Mouse (Mus musculus): ENCODE measurements around the gene Gdpd5. TPM values are rescaled to one million over a fixed set of nuclear protein-coding genes. Genes with fewer than 3 reads are reported as not detected.
"Not testable (repeated sequence)": the region's sequence is repeated elsewhere in the genome, so short reads cannot be mapped to it uniquely, and the experiment has no call there.

The Gdpd5 gene
- polyA plus RNA-seq, 1 experiment from 2014 or later, result 17.3 TPM

DNA sequence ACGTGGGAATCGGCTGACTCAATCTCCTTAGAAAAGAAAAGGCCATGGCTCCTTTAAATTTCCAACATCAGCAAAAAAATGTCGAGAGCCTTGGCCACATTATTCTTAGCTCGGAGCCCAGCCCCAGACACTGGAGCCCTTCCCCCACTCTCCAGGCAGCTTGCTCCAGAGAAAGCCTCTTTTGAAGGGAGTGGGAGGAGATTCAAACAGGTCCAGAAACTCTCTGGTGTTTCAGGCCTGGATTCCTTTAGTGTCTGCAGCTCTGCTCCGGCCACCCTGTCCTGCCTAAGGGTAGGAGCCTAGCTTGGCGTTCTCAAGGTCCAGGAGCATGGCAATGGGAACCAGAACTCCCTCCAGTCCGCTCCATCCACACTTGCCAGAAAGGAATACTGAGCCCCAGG, 25.5 kb upstream of the Gdpd5 start:
- peak overlapping the region; percentile 15; the same call in 1 of the 2 replicates for H3K9ac ChIP-seq
- H3K36me3 ChIP-seq, result no peaks in the 10 kb centered on the region
- H3K9me3 ChIP-seq (replicated peaks), result no peaks in the 10 kb centered on the region
- H3K4me3 ChIP-seq (replicated peaks), result peak overlapping the region; percentile 11; the same call in 1 of the 2 replicates
- ATAC-seq (replicated peaks; ENCODE audit: low FRiP score), result 0 out of 2 replicates have a peak, but pooled peaks have one; percentile 11
- peak overlapping the region; percentile 93 for H3K27ac ChIP-seq
- H3K27me3 ChIP-seq, result no peaks in the 10 kb centered on the region
- peak overlapping the region; percentile 48 for H3K4me2 ChIP-seq
- 11% methylated on average over 7 of the region's 7 CpGs for WGBS
- peaks cover 71% of the 10 kb centered on the region for H3K4me1 ChIP-seq

DNA sequence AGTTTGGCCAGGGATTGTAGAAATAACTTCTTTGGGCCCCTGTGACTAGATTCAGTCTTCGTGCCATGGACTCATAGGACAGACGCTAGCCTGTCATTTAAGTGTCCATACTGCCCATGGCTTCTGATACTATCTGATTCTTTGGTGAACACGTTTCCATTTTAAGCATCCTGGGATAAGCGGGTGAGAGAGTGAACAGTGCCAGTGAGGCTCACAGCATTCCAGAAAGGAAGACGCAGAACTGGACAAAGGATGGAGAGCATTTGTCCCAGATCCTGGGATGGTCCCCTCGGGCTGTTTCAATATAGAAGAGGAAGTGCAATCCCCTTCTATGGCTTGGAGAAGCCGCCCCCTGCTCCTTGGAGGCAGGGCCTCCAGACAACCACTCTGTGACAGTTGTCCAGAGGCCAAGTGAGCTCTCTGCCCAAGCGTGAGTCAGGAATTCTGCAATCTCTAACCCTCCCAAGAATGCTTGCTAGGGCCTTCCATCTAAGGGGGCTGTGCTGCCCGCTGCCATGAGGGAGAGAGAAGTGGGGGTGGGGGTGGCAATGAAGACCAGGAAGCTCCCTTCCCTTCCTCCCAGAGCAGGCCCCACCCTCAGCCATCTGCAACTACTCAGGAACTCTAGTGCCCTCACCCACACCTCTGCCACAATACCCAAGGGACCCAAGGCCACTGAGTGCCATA, 24.8 kb upstream of the Gdpd5 start:
- peak overlapping the region; percentile 11; the same call in 1 of the 2 replicates for H3K4me3 ChIP-seq (replicated peaks)
- H3K9me3 ChIP-seq (replicated peaks), result no peaks in the 10 kb centered on the region
- ATAC-seq (replicated peaks; ENCODE audit: low FRiP score), result no peak
- H3K27me3 ChIP-seq, result no peaks in the 10 kb centered on the region
- H3K4me1 ChIP-seq, result peaks cover 72% of the 10 kb centered on the region
- H3K4me2 ChIP-seq, result peak overlapping the region; percentile 48
- 35% methylated on average over 9 of the region's 9 CpGs for WGBS
- no peaks in the 10 kb centered on the region for H3K36me3 ChIP-seq
- H3K9ac ChIP-seq, result peak overlapping the region; percentile 2; the same call in 1 of the 2 replicates
- H3K27ac ChIP-seq, result peak overlapping the region; percentile 93

DNA sequence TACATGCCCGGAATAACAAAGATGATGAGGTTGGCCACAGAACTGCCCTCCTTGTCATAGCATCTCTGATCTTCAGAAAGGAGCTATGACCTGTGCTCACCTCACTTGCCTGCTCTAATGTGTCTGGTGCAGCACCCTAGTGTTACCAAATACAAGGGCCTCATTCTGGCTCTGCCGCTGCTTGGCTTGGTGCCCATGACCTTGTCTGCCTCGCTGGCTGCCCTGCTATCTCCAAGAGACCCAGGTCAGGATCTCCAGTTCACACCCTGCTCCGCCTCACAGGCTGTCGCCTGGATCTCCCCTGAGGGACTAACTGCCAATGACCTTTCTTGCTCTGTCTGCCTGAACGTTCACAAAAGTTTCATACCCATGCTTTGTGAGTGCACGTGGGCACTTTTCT, 24.0 kb upstream of the Gdpd5 start:
- Histone ChIP-seq H3K36me3 (no peaks in the 10 kb centered on the region), H3K4me3 (replicated peaks) (no peak overlapping the region), H3K27me3 (no peaks in the 10 kb centered on the region), H3K27ac (peak overlapping the region; percentile 93), H3K9ac (no peak overlapping the region), H3K9me3 (replicated peaks) (no peaks in the 10 kb centered on the region), H3K4me2 (peak overlapping the region; percentile 48; the same call in 1 of the 2 replicates), H3K4me1 (peaks cover 73% of the 10 kb centered on the region)
- no peak for ATAC-seq (replicated peaks; ENCODE audit: low FRiP score)
- 48% methylated on average over 7 of the region's 7 CpGs for WGBS

DNA sequence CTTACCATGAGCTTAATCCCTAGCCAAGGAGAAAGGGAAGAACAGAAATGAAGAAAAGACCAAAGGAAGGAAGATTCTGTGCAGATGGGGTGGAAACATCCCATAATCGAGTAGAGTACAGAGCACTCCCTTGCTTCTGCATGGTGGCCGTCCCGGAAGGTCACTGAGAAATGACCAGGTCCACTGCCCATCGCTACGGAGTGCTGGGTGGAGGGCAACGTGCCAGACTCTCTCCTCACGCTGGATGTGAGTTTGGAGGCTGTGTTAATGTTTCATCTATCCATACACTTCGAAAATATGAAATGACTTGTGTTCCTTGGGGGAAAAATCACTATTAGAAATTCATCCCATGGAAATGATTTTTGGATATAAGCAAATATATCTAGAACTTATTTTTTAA, 22.8 kb upstream of the Gdpd5 start:
- peaks cover 70% of the 10 kb centered on the region for H3K4me1 ChIP-seq

DNA sequence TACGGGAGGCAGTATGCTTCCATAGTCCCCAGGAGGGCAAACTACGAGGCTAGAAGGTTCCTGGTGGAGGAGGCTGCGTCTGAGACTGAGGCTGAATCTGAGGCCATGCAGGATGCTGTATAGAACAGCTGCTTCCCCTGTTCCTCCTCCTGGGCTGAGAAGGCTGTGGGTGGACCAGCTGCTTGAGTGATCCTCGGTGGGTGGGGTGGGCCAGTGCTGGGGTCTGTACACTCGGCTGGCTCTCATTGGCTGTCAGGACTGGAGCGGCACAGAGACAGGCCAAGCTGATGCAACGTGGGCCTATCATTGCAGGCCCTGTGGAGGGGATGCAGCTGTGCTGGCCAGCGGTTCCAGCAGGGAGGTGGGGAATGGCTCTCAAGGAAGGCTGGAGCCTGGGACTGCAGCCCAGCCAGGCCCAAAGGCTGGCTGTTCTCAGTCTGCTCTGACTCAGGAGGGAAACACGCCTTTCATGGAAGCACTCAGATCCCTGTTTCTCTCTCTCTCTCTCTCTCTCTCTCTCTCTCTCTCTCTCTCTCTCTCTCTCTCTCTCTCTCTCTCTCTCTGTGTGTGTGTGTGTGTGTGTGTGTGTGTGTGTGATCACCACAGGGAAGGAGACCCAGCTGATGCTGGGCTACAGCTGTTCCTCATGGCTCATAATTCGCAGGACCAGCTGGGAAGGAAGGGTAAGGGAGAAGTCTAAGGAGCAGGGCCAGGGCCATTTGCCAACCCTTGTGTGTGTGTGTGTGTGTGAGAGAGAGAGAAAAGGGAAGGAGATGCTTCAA, 21.0 kb upstream of the Gdpd5 start:
- peaks cover 54% of the 10 kb centered on the region for H3K4me1 ChIP-seq
- no peaks in the 10 kb centered on the region for H3K9me3 ChIP-seq (replicated peaks)
- 5% methylated on average over 10 of the region's 10 CpGs for WGBS
- H3K4me3 ChIP-seq (replicated peaks), result 0 out of 2 replicates have a peak overlapping the region, but pooled peaks have one; percentile 8
- peak overlapping the region; percentile 37; the same call in 1 of the 2 replicates for H3K9ac ChIP-seq
- ATAC-seq (replicated peaks; ENCODE audit: low FRiP score), result peak; percentile 98
- H3K27ac ChIP-seq, result peak overlapping the region; percentile 98
- H3K4me2 ChIP-seq, result peak overlapping the region; percentile 39
- no peaks in the 10 kb centered on the region for H3K27me3 ChIP-seq
- H3K36me3 ChIP-seq, result no peaks in the 10 kb centered on the region

More for the DNA sequence above, 22.8 kb upstream of the Gdpd5 start:
- Histone ChIP-seq H3K27ac (0 out of 2 replicates have a peak overlapping the region, but pooled peaks have one; percentile 11), H3K27me3 (no peaks in the 10 kb centered on the region), H3K4me2 (no peak overlapping the region), H3K36me3 (no peaks in the 10 kb centered on the region), H3K9me3 (replicated peaks) (no peaks in the 10 kb centered on the region), H3K4me3 (replicated peaks) (no peak overlapping the region), H3K9ac (no peak overlapping the region)
- no peak for ATAC-seq (replicated peaks; ENCODE audit: low FRiP score)
- WGBS, result 82% methylated on average over 8 of the region's 8 CpGs

DNA sequence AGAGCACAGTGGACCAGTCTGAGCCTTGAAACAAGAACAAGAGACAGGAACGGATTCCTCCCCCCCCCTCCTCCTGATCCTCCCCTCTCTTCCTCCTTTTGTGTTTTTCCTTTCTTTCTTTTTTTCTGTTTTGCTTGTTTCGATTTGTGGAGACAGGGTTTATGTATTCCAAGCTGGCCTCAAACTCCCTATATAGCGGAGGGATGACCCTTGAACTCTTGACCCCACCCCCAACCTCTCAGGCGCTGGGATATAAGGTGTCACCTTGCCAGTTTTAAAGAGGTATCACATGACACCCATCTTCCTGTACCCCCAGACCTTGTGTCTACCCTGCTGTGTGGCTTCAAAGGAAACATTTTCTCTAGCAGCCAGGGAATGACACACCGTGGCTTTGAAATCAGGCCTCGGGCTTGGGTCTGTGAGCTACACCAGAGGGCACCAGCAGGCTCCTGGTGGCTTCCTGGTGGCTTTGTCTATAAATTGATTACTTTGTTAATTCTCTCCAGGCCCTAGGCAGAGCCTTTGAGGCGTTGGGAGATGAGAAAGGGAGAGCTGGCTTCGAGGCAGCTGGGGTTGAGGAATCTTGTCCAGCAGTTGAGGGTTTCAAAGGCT, 20.3 kb upstream of the Gdpd5 start:
- Histone ChIP-seq H3K27ac (peak overlapping the region; percentile 98), H3K9ac (0 out of 2 replicates have a peak overlapping the region, but pooled peaks have one; percentile 5), H3K4me1 (peaks cover 48% of the 10 kb centered on the region), H3K4me2 (peak overlapping the region; percentile 39), H3K9me3 (replicated peaks) (no peaks in the 10 kb centered on the region), H3K4me3 (replicated peaks) (0 out of 2 replicates have a peak overlapping the region, but pooled peaks have one; percentile 8), H3K27me3 (no peaks in the 10 kb centered on the region), H3K36me3 (no peaks in the 10 kb centered on the region)
- WGBS, result 16% methylated on average over 8 of the region's 8 CpGs
- no peak for ATAC-seq (replicated peaks; ENCODE audit: low FRiP score)

DNA sequence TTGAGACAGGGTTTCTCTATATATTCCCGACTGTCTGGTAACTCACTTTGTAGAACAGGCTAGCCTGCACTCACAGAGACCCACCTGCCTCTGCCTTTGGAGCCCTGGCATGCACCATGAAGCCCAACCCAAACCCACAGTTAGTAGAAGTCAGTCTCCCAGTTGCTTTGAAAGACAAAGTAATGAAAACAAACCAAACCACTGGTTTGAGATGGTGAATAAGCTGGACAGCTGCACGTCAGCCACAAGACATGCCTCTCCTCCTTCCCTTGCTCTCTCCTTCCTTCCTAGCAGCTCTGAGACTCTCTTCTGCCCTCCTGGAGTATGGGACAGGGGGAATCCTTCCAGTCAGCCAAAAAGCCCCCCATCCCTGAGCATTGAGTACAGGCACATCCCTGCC, 19.1 kb upstream of the Gdpd5 start:
- Histone ChIP-seq H3K27ac (no peak overlapping the region), H3K27me3 (no peaks in the 10 kb centered on the region), H3K36me3 (no peaks in the 10 kb centered on the region), H3K9ac (no peak overlapping the region), H3K4me1 (peaks cover 35% of the 10 kb centered on the region), H3K4me2 (no peak overlapping the region), H3K9me3 (replicated peaks) (no peaks in the 10 kb centered on the region), H3K4me3 (replicated peaks) (no peak overlapping the region)
- WGBS, result 83% methylated on average over 2 of the region's 2 CpGs
- ATAC-seq (replicated peaks; ENCODE audit: low FRiP score), result no peak

DNA sequence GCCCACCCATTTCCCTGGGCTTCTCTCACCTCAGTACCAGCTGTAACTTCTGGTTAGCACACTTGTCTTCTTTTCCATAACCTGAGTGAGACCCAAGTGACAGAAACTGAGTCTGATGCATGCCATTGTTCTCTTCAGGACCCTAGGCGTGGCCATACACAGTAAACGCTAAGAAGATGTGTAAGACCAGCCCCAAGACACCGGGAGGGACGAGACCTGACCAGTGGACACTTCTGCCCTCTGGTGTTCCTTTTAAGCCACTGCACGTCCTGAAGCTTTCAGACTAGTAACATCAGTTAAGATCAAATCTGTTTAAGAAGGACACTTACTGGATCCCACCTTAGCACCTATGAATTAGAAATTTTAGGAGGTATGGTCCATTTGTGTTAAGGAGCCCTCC, 16.1 kb upstream of the Gdpd5 start:
- Histone ChIP-seq H3K9ac (no peak overlapping the region), H3K27me3 (no peaks in the 10 kb centered on the region)
- 2% methylated on average over 5 of the region's 5 CpGs for WGBS

DNA sequence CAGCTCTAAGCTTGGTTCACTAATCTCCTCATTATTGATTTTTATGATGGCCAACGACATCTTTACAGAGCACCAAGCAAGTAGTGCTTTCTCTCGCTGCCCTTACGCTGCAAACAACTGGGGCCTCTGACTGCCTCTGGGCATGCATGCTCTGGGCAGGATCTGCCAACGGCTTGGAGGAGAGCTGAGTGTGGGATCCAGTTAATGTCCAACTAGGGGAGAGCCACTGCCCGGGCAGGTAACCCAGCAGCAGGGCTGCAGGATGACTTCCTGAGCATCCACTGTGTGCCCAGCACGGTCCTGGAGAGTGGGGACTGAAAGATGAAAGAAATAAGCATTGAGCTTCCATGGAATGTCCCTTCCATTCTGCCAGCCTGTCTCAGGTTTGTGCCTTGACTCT, 14.5 kb upstream of the Gdpd5 start:
- H3K9me3 ChIP-seq (replicated peaks), result no peaks in the 10 kb centered on the region
- ATAC-seq (replicated peaks; ENCODE audit: low FRiP score), result no peak
- WGBS, result 56% methylated on average over 6 of the region's 6 CpGs
- no peak overlapping the region for H3K4me2 ChIP-seq
- H3K36me3 ChIP-seq, result no peaks in the 10 kb centered on the region
- no peak overlapping the region for H3K27ac ChIP-seq
- H3K27me3 ChIP-seq, result no peaks in the 10 kb centered on the region
- no peak overlapping the region for H3K9ac ChIP-seq
- H3K4me1 ChIP-seq, result 0 out of 2 replicates have a peak, but pooled peaks cover 2% of the 10 kb centered on the region
- no peak overlapping the region for H3K4me3 ChIP-seq (replicated peaks)

More for the DNA sequence above, 16.1 kb upstream of the Gdpd5 start:
- Histone ChIP-seq H3K4me3 (replicated peaks) (no peak overlapping the region), H3K36me3 (no peaks in the 10 kb centered on the region), H3K9me3 (replicated peaks) (no peaks in the 10 kb centered on the region), H3K27ac (no peak overlapping the region), H3K4me2 (no peak overlapping the region), H3K4me1 (peaks cover 16% of the 10 kb centered on the region)
- no peak for ATAC-seq (replicated peaks; ENCODE audit: low FRiP score)

DNA sequence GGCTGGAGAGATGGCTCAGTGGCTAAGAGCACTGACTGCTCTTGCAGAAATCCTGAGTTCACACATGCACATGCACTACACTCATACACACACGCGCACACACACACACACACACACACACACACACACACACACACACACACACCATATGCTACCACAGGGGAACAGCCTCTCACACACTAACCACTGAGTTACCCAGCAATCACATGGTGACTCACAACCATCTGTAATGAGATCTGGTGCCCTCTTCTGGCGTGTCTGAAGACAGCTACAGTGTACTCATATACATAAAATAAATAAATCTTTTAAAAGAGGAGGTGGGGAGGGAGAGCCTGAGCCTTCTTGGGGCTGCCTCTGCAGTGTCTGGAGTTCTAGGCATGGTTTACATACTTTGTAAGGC, 6.9 kb upstream of the Gdpd5 start:
- not testable (repeated sequence) for H3K36me3 ChIP-seq; H3K27me3 ChIP-seq; H3K4me2 ChIP-seq; ATAC-seq (replicated peaks; ENCODE audit: low FRiP score); H3K4me1 ChIP-seq; H3K9ac ChIP-seq; H3K27ac ChIP-seq; H3K9me3 ChIP-seq (replicated peaks); H3K4me3 ChIP-seq (replicated peaks)
- 71% methylated on average over 3 of the region's 3 CpGs for WGBS

DNA sequence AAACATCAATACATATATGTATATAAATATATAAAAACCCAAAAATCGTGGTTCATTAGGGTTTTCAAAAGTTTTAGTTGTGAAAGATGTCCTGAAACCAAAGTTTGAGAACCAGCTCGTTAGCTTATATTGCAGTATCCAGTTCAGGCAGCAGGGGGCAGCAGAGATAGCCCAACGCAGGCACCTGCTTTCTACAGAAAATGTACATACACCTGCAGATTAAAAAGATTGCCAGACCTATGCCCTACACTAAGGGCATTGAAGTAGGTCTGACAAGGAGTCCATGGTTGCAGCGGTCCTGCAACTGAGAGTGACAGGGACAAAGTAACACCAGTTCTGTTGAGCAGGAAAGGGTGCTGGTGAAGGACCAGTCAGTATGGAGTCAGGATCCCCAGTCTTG, 5.8 kb upstream of the Gdpd5 start:
- H3K36me3 ChIP-seq, result no peaks in the 10 kb centered on the region
- H3K9ac ChIP-seq, result no peak overlapping the region
- H3K27me3 ChIP-seq, result no peaks in the 10 kb centered on the region
- H3K4me3 ChIP-seq (replicated peaks), result no peak overlapping the region
- 4% methylated on average over 4 of the region's 4 CpGs for WGBS
- H3K4me1 ChIP-seq, result peaks cover 8% of the 10 kb centered on the region
- no peaks in the 10 kb centered on the region for H3K9me3 ChIP-seq (replicated peaks)
- ATAC-seq (replicated peaks; ENCODE audit: low FRiP score), result no peak
- no peak overlapping the region for H3K4me2 ChIP-seq
- no peak overlapping the region for H3K27ac ChIP-seq

DNA sequence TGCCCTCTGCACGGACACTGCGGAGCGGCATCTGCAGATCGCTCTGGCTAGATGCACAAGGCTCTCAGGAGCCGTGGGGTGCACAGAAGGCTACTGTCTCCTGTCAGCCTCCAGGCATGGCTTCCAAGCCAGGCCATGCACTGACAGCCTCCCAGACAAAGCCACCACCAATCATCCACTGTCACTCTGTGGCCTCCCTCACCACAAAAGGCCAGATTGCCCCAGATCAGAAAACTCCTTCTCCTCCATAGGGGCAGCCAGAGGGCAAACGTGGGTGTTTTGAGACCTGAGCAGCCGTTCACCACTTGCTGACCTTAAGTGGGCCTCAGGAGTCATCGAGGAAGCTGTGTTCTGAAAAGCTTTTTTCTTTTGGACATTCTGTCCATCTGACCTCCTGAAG, 2.3 kb upstream of the Gdpd5 start:
- ATAC-seq (replicated peaks; ENCODE audit: low FRiP score), result no peak
- peaks cover 10% of the 10 kb centered on the region; the same call in 1 of the 2 replicates for H3K27me3 ChIP-seq
- no peak overlapping the region for H3K27ac ChIP-seq
- no peak overlapping the region for H3K4me2 ChIP-seq
- no peaks in the 10 kb centered on the region for H3K36me3 ChIP-seq
- no peak overlapping the region for H3K4me3 ChIP-seq (replicated peaks)
- peaks cover 33% of the 10 kb centered on the region for H3K4me1 ChIP-seq
- no peaks in the 10 kb centered on the region for H3K9me3 ChIP-seq (replicated peaks)
- WGBS, result 51% methylated on average over 8 of the region's 8 CpGs
- no peak overlapping the region for H3K9ac ChIP-seq

Data from kidney, embryonic 15.5 days (tissue).